Mouse (Mus musculus) heart, embryonic 16.5 days (tissue): ENCODE results near the gene Ppm1h. TPM values are rescaled to one million over a fixed set of nuclear protein-coding genes. Genes with fewer than 3 reads are reported as not detected.

Experiments
- ATAC-seq: fragments of 200-750 bp; cut with Nextera tagmentation; replicated peaks from 2 replicates; pipeline ENCODE4 v1.8.0; 2017; ENCODE audit warnings: moderate number of reproducible peaks; ENCODE audit not compliant: insufficient read depth, low FRiP score; ENCODE audit errors: extremely low read depth
- H3K27ac ChIP-seq: fragments of 300-500 bp; sonication (generic); 2 replicates; pipeline ENCODE4 v1.5.1; 2014; ENCODE audit warnings: mild to moderate bottlenecking, low read length, control low read depth, moderate library complexity
- H3K27me3 ChIP-seq: fragments of 300-500 bp; sonication (generic); 2 replicates; pipeline ENCODE4 v1.6.1; 2014; ENCODE audit warnings: low read length, mixed read lengths; ENCODE audit not compliant: control insufficient read depth, insufficient read depth
- H3K36me3 ChIP-seq: fragments of 300-500 bp; sonication (generic); 2 replicates; pipeline ENCODE4 v1.6.1; 2014; ENCODE audit not compliant: control insufficient read depth, insufficient read depth
- H3K4me1 ChIP-seq: fragments of 300-500 bp; sonication (generic); 2 replicates; pipeline ENCODE4 v1.6.1; 2014; ENCODE audit warnings: low read length, mixed read lengths; ENCODE audit not compliant: control insufficient read depth, insufficient read depth
- H3K4me2 ChIP-seq: fragments of 300-500 bp; sonication (generic); 2 replicates; pipeline ENCODE4 v1.6.1; 2014; ENCODE audit warnings: low read depth, mild to moderate bottlenecking, control low read depth, low read length
- H3K4me3 ChIP-seq: fragments of 300-500 bp; sonication (generic); 2 replicates; pipeline ENCODE4 v1.5.1; 2014; ENCODE audit warnings: mild to moderate bottlenecking, control low read depth, low read length
- H3K9ac ChIP-seq: fragments of 300-500 bp; sonication (generic); 2 replicates; pipeline ENCODE4 v1.6.1; 2014; ENCODE audit warnings: low read length, control low read depth
- H3K9me3 ChIP-seq: fragments of 300-500 bp; sonication (generic); replicated peaks from 2 replicates; pipeline ENCODE4 v1.6.1; 2016; ENCODE audit warnings: low read length; ENCODE audit not compliant: control insufficient read depth
- WGBS: fragments of 180-500 bp; shearing (Covaris S2); extraction: QIAGEN DNeasy Blood & Tissue Kit; methylation state at CpG from one replicate; pipeline ENCODE4 v1.1.7; 2014; 5-methylcytosine and 5-hydroxymethylcytosine counted together
- polyA plus RNA-seq: library from polyadenylated mRNA; unstranded; fragments of >200 nt; fragmentation: Nextera tagmentation; extraction: Ambion mirVana; gene quantifications from 2 replicates; pipeline ENCODE4 v1.2.1, GENCODE M21; 2015

The Ppm1h gene
- polyA plus RNA-seq, 1 experiment from 2014 or later, result 9.4 TPM

DNA sequence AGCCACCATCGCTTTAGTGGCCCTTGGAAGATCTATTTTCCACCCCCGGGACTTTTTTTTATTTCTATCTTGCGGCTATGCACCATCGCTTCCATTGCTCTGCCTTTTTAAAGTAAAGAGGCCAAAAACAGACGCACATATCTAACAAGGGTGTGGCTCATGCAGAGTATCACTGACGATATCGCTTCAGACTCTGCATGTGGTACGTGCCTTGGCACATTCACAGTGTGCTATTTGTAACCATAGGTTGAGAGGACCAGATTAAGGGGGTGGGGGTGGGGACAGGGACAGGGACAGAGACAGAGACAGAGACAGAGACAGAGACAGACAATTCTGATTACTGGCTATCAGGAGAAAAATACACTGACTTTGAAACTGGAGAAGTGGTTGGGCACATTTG lies 164.4 kb downstream of the Ppm1h start:
- ATAC-seq, result 0 out of 2 replicates have a peak, but pooled peaks have one; percentile 43
- Histone ChIP-seq H3K9ac (no peak overlapping the region), H3K36me3 (no peaks in the 10 kb centered on the region; the same call in 1 of the 2 replicates), H3K4me1 (peaks cover 25% of the 10 kb centered on the region), H3K27ac (peak overlapping the region; percentile 22), H3K27me3 (no peaks in the 10 kb centered on the region), H3K4me3 (no peak overlapping the region), H3K9me3 (peaks cover 10% of the 10 kb centered on the region), H3K4me2 (no peak overlapping the region; the same call in 1 of the 2 replicates)
- 61% methylated on average over 8 of the region's 8 CpGs for WGBS

- Histone ChIP-seq H3K4me2 (peak overlapping the region; percentile 39; the same call in 1 of the 2 replicates), H3K9me3 (peaks cover 4% of the 10 kb centered on the region), H3K4me1 (peaks cover 25% of the 10 kb centered on the region), H3K4me3 (no peak overlapping the region), H3K9ac (peak overlapping the region; percentile 28; the same call in 1 of the 2 replicates), H3K36me3 (no peaks in the 10 kb centered on the region; the same call in 1 of the 2 replicates), H3K27me3 (no peaks in the 10 kb centered on the region), H3K27ac (peak overlapping the region; percentile 90)
- peak; percentile 76 for ATAC-seq
- 29% methylated on average over 7 of the region's 7 CpGs for WGBS
These were observed 166.9 kb downstream of the Ppm1h start for GRCm38 (mm10) chr10:122845471-122845870.

DNA sequence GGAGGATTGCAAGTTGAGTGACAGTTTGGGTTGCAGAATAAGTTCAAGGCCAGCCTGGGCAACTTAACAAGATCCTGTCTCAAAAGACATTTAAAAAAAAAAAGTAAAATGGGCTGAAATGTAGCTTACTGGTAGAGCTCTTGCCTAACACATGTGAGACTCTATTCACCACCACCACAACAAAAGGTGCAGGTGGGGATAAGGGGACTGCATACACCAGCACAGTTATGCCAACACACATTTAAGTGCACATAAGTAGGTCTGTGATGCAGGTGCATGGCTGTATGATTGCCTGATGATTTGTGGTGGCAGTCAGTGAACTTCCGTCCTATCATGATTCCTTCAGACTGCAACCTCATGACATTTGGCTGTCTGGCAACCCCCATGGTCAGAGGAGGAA lies 167.9 kb downstream of the Ppm1h start:
- no peaks in the 10 kb centered on the region for H3K27me3 ChIP-seq
- no peak overlapping the region for H3K9ac ChIP-seq
- no peak overlapping the region for H3K4me3 ChIP-seq
- no peak overlapping the region for H3K4me2 ChIP-seq
- 71% methylated on average over 1 of the region's 1 CpGs for WGBS
- peaks cover 25% of the 10 kb centered on the region for H3K4me1 ChIP-seq
- no peaks in the 10 kb centered on the region for H3K36me3 ChIP-seq
- peak overlapping the region; percentile 90 for H3K27ac ChIP-seq
- H3K9me3 ChIP-seq, result no peaks in the 10 kb centered on the region
- ATAC-seq, result no peak

GRCm38 (mm10) chr10:122848020-122848457 lies 169.5 kb downstream of the Ppm1h start:
- ATAC-seq, result no peak
- WGBS, result 66% methylated on average over 2 of the region's 2 CpGs
- H3K9me3 ChIP-seq, result no peaks in the 10 kb centered on the region

GRCm38 (mm10) chr10:122851267-122852160 lies 173.0 kb downstream of the Ppm1h start:
- H3K4me3 ChIP-seq, result no peak overlapping the region
- no peaks in the 10 kb centered on the region for H3K27me3 ChIP-seq
- WGBS, result 79% methylated on average over 16 of the region's 16 CpGs
- H3K27ac ChIP-seq, result no peak overlapping the region
- H3K9ac ChIP-seq, result no peak overlapping the region
- H3K4me2 ChIP-seq, result no peak overlapping the region
- no peak for ATAC-seq
- peaks cover 40% of the 10 kb centered on the region for H3K4me1 ChIP-seq
- no peaks in the 10 kb centered on the region for H3K36me3 ChIP-seq
- no peaks in the 10 kb centered on the region for H3K9me3 ChIP-seq

More at GRCm38 (mm10) chr10:122848020-122848457, 169.5 kb downstream of the Ppm1h start:
- Histone ChIP-seq H3K4me1 (peaks cover 25% of the 10 kb centered on the region), H3K27me3 (no peaks in the 10 kb centered on the region), H3K9ac (no peak overlapping the region), H3K36me3 (no peaks in the 10 kb centered on the region), H3K4me2 (no peak overlapping the region), H3K4me3 (no peak overlapping the region), H3K27ac (no peak overlapping the region)

- Histone ChIP-seq H3K4me1 (peaks cover 41% of the 10 kb centered on the region), H3K4me3 (no peak overlapping the region)
These were observed 176.0 kb downstream of the Ppm1h start for GRCm38 (mm10) chr10:122854571-122854970.

DNA sequence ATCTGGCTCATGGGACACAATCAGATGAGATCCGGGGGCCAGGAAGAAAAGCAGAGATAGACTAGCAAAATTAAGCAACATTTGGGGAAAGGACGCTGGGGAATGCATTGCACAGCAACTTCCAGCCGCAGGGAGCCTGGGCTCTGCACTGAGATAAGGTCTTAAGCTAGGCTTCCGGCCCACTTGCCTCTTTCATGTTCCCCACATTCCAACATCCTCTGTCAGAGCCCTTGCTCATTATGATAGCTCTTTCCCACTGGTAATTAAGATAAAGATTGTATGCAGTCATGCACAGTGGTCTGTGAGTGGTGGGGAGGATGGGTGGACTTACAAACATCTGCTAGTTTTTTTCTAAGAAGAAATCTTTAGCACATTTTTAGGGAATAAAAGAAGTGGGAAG lies 176.6 kb downstream of the Ppm1h start:
- Histone ChIP-seq H3K27me3 (no peaks in the 10 kb centered on the region), H3K27ac (peak overlapping the region; percentile 86), H3K36me3 (no peaks in the 10 kb centered on the region), H3K4me1 (peaks cover 44% of the 10 kb centered on the region), H3K9me3 (no peaks in the 10 kb centered on the region), H3K4me2 (peak overlapping the region; percentile 33), H3K9ac (0 out of 2 replicates have a peak overlapping the region, but pooled peaks have one; percentile 14), H3K4me3 (no peak overlapping the region)
- WGBS, result 11% methylated on average over 4 of the region's 4 CpGs
- peak; percentile 65 for ATAC-seq

More at GRCm38 (mm10) chr10:122854571-122854970, 176.0 kb downstream of the Ppm1h start:
- H3K9ac ChIP-seq, result no peak overlapping the region
- 15% methylated on average over 6 of the region's 6 CpGs for WGBS
- no peaks in the 10 kb centered on the region for H3K9me3 ChIP-seq
- H3K27me3 ChIP-seq, result no peaks in the 10 kb centered on the region
- H3K27ac ChIP-seq, result peak overlapping the region; percentile 86
- peak overlapping the region; percentile 33 for H3K4me2 ChIP-seq
- ATAC-seq, result peak; percentile 49
- no peaks in the 10 kb centered on the region for H3K36me3 ChIP-seq

GRCm38 (mm10) chr10:122856040-122856764 lies 177.6 kb downstream of the Ppm1h start:
- Histone ChIP-seq H3K4me2 (no peak overlapping the region), H3K9ac (peak overlapping the region; percentile 20)

More at GRCm38 (mm10) chr10:122856040-122856764, 177.6 kb downstream of the Ppm1h start:
- no peak overlapping the region for H3K4me3 ChIP-seq
- H3K36me3 ChIP-seq, result no peaks in the 10 kb centered on the region
- 61% methylated on average over 17 of the region's 17 CpGs for WGBS
- H3K27me3 ChIP-seq, result no peaks in the 10 kb centered on the region
- ATAC-seq, result no peak
- H3K4me1 ChIP-seq, result peaks cover 44% of the 10 kb centered on the region
- peak overlapping the region; percentile 86 for H3K27ac ChIP-seq
- no peaks in the 10 kb centered on the region for H3K9me3 ChIP-seq
